10 mouse cellular contexts compared by ENCODE assay signal in the genomic region with DNA sequence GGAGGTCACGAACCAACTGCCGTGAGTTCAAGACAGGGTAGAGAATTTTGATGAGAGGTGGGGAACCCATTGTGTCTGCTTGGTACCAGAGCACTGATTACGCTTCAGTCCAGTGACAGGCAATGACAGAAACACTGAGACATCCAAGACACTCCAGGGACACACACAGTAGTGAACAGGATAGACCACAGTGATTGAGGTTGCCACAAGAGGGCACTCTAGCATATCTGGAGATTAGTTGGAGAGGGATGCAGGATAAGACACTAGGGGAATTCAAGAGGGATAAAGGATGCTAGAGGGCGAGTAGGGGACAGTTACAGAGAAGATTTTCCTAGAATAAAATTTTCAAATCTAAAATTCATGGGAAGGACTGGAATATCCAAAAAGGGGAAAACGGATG. TPM values are rescaled to one million over a fixed set of nuclear protein-coding genes. Genes with fewer than 3 reads are reported as not detected.
A peak's percentile ranks its signal among the peaks of the same experiment; 100 is the strongest.
DNase-seq lines count a peak whose midpoint lies in the region; TF ChIP-seq lines count a peak whose summit lies in the region.
"Had no signal": no experiment of that assay in that cellular context is flagged by ENCODE, and none has a peak within 500 bp of the region (broad histone marks: within the 10 kb centered on the region; RNA-seq: fewer than 3 reads in every experiment).

No protein-coding gene starts in this region.

- no peak for TF ChIP-seq POLR2A in cortical plate, adult 2 months (IDR thresholded peaks at IDR 0.05; ENCODE audit: extremely low read depth, insufficient read depth, low read length)

- no peak overlapping the region for H3K4me3 ChIP-seq in cortical plate, adult 2 months (ENCODE audit: insufficient read depth, low read length)
- H3K4me3 ChIP-seq: neural tube, embryonic 12.5 days had no signal

- no peaks in the 10 kb centered on the region for H3K4me1 ChIP-seq in cortical plate, adult 2 months (ENCODE audit: control insufficient read depth, insufficient read depth, low read length)
- H3K4me1 ChIP-seq: neural tube, embryonic 12.5 days had no signal

- DNase-seq in gastrocnemius, adult 18-20 months (ENCODE audit: low spot score) = peak; percentile 10
- DNase-seq in gastrocnemius, postnatal 25 days = no peak
- DNase-seq in testis, postnatal 10 days (ENCODE audit: low spot score) = peak; percentile 64
- DNase-seq in testis, postnatal 14 days (ENCODE audit: low spot score) = no peak
- DNase-seq in layer of hippocampus, adult 9-10 months (ENCODE audit: low spot score) = peak; percentile 50
- DNase-seq in right cerebral cortex, postnatal 10 days (ENCODE audit: low spot score in 2 of 2) = peak; percentile 31 to 63
- no peak for DNase-seq in urinary bladder, postnatal 4 days (ENCODE audit: low spot score in 2 of 2)

- peak; percentile 55 for TF ChIP-seq CTCF in cortical plate, adult 2 months (IDR thresholded peaks at IDR 0.05; ENCODE audit: extremely low read depth, insufficient read depth, low read length)

- no peak overlapping the region for H3K27ac ChIP-seq in cortical plate, adult 2 months (ENCODE audit: insufficient read depth, low read length)
- H3K27ac ChIP-seq: neural tube, embryonic 12.5 days had no signal

RNA-seq across cellular contexts. Expression of gene 9530053A07Rik, which starts 8.3 kb away (rescaled TPM):
- total RNA-seq in gastrocnemius, adult 18-20 months (2021) = not detected
- total RNA-seq in gastrocnemius, postnatal 25 days (2021) = not detected
- 0.06 TPM in 1 of 2 replicates, not detected in the other for polyA plus RNA-seq in cortical plate, adult 2 months (2012; rRNA removed)
- total RNA-seq: heart, postnatal 36 days had no signal

RNA-seq across cellular contexts. Expression of gene Fbl, which starts 31.9 kb away (rescaled TPM):
- 10 to 100 TPM; 21.8 to 23.0 TPM for total RNA-seq in gastrocnemius, adult 18-20 months (2021)
- total RNA-seq in gastrocnemius, postnatal 25 days (2021) = 10 to 100 TPM; 21.8 to 24.3 TPM
- 78.3 and 82.6 TPM in 2 replicates for polyA plus RNA-seq in cortical plate, adult 2 months (2012; rRNA removed)

RNA-seq across cellular contexts. Expression of gene Dyrk1b, which starts 41.7 kb away (rescaled TPM):
- 10 to 100 TPM; 48.1 to 84.1 TPM for total RNA-seq in gastrocnemius, adult 18-20 months (2021)
- 10 to 100 TPM; 91.6 to 95.8 TPM for total RNA-seq in gastrocnemius, postnatal 25 days (2021)
- 30.7 and 31.1 TPM in 2 replicates for polyA plus RNA-seq in cortical plate, adult 2 months (2012; rRNA removed)

Comparison
In these comparisons a context has a peak if more than half of its experiments do, and no peak if none do; other contexts are left out.
1. DNase-seq: peak in gastrocnemius, adult 18-20 months (single experiment), testis, postnatal 10 days (single experiment), layer of hippocampus, adult 9-10 months (single experiment) and right cerebral cortex, postnatal 10 days (2 of 2); none in gastrocnemius, postnatal 25 days (single experiment), testis, postnatal 14 days (single experiment) and urinary bladder, postnatal 4 days (0 of 2).